Mouse (Mus musculus) stomach, postnatal 0 days (tissue): ENCODE measurements around the gene Sema3b.

Experiments used
- CTCF ChIP-seq: IDR thresholded peaks from 2 replicates; pipeline ENCODE4 v1.5.1; 2016; ENCODE audit warnings: antibody characterized with exemption, low read depth, mild to moderate bottlenecking, moderate library complexity
- EP300 ChIP-seq: optimal IDR thresholded peaks from 2 replicates; pipeline ENCODE3; 2016; ENCODE audit warnings: antibody characterized with exemption

GRCm38 (mm10) chr9:107554319-107554825, 54.7 kb downstream of the Sema3b start:
- TF ChIP-seq CTCF: no peak; the same call in 1 of the 2 replicates
- no peak for TF ChIP-seq EP300
